Mouse (Mus musculus) kidney, adult 8-10 months (tissue): ENCODE data around the gene Gyg.
A peak's percentile ranks its signal among the peaks of the same experiment; 100 is the strongest.

Source experiments
- DNase-seq, 2 experiments: peaks; one replicate each; pipeline ENCODE4 v3.0.0; 2022

The Gyg gene

DNA sequence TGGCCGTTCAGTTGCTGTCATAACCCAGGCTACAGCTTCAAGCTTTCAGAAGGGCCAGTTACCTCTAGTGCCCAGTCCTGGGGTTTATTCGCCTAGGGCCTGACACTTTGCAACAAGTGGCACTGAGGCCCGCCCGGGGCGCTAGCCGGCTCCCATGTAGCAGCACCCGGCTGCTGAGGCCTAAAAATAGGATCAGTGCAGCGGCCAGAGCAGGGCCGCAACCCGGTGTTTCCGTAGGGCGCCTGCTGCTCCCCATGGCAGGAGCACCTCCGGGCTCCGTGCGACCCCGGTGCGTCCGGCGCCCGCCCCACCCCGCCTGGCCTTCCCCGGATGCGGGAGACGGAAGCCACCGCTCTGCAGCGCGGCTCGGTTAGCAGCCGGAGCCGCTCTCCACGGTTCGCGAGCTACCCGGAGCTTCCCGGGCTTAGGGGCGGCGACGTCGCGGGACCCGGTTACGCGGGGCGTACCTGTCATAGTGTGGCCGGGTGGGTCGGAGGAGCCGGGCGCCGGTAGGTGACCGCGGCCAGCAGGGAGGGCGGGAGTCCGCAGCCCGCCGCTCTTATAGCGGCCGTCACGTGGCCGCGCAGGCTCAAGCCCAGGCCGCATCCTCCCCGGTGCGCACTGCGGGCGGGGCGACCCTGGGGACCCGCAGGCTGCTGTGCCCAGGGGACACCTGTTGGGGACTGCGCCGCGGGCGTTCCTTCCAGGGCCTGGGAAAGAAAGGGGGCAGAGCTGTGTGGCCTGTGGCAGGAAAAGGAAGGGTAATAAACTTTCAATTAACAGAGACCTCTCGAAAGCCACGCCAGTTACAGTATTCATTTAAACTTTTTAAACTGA, at the start of gene Gyg:
Gene Gyg (minus strand): TSS at position 787 of the 837 bp plus-strand sequence.
- DNase-seq: peak; percentile 57

DNA sequence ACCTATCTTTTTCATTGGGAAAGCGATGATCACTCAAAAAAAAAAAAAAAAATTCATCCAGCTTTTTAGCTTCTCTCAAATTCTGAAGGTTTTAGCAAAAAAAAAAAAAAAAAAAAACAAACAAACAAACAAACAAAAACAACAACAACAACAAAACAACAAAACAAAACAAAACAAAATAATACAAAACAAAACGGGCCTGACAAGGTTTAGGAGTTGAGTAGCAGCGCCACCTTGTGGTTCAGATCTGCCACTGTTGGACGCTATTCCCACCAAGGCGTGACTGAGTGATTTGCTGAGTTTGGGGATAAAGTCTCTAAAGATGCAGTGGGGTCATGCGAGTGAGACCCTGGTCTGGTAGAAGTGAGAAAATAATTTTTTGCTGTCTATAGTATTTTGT, 43.8 kb upstream of the Gyg start:
- DNase-seq: peak; percentile 12 to 58

- no peak for DNase-seq
These were observed 42.8 kb upstream of the Gyg start for GRCm38 (mm10) chr3:20197878-20198277.

GRCm38 (mm10) chr3:20188976-20189675, 34.0 kb upstream of the Gyg start:
- DNase-seq: no peak

- no peak for DNase-seq
These were observed 17.3 kb upstream of the Gyg start for GRCm38 (mm10) chr3:20172394-20172793.

DNA sequence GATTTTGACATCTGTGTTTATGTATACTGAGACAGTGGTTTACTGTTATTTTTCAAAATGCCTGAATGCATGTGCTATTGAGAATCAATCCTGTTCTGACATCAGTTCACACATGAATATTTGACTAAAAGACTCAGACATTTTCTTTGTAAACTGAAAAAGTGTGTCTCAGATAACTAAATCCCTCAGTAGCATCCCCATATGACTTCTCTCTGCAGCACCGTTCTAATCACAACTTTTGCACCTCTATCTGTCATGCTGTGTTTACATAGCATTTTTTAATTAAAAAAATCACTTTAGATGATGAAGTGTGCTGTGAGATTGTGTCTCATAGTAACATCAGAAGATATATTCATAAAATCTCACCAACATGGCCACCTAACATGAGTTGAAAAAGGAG, 12.4 kb upstream of the Gyg start:
- no peak for DNase-seq

DNA sequence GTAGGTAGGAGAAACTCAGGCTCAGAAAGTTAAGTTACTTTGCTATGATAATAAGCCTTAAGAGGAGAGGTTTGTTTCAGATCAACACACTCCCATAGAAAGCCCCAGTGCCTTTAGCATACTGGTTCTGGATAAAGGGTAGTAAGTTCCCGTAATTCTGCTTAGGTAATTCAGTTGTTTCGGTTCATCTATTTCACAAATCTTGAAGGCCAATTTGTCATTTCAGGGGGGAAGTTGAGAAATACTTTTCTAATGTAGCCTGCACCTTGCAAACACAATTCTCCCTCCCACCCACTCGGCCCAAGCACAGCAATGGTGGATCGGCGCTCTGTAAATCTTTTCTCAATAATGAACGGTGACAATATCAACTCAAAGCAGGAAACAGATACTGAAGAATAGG, 359 bp upstream of the Gyg start:
- DNase-seq: no peak

- DNase-seq: no peak
These were observed 3.5 kb downstream of the Gyg start for GRCm38 (mm10) chr3:20151651-20152050.

DNA sequence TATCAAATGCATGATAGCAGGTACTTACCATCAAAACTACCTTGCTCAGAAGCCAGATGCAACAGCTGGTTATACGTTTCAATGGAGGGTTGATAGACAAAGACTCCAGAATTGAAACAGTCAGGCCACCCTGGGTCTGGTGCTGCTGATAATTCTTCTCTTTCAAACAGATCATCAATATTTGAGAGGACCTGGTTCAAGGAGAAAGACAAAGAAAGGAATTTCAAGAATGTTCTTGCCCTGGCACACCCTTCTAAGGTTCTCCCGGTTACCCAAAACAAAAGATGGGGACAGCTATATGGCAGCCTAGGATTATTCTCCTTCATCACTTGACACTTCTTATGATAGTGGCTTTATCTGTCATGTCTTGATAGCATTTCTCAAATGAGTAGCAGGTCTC, 4.6 kb downstream of the Gyg start:
- DNase-seq: no peak

- DNase-seq: no peak
These were observed 7.5 kb downstream of the Gyg start for GRCm38 (mm10) chr3:20147647-20148046.

GRCm38 (mm10) chr3:20146884-20147395, 8.2 kb downstream of the Gyg start:
- DNase-seq: no peak

- DNase-seq: no peak
These were observed 9.4 kb downstream of the Gyg start for GRCm38 (mm10) chr3:20145696-20146113.

GRCm38 (mm10) chr3:20144401-20144800, 10.7 kb downstream of the Gyg start:
- DNase-seq: no peak

DNA sequence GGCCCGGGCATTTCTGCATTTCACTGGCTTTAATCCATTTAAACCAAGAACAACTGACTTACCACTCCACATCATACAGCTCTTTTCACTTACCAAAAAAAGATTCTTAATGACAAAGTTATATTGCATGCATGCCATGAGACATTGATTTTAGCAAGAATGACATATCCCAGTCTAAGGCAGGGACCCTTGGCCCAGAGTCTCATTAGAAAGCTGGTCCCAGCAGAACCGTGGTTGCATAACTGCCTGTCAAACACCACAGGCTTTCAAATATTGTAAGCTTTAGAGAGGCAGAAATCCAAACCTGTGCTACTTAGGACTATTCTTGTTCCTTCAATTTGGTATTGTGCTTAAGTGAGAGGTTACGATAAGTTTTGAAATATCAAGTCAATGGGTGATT, 11.4 kb downstream of the Gyg start:
- DNase-seq: no peak

GRCm38 (mm10) chr3:20142576-20142975, 12.5 kb downstream of the Gyg start:
- no peak for DNase-seq

DNA sequence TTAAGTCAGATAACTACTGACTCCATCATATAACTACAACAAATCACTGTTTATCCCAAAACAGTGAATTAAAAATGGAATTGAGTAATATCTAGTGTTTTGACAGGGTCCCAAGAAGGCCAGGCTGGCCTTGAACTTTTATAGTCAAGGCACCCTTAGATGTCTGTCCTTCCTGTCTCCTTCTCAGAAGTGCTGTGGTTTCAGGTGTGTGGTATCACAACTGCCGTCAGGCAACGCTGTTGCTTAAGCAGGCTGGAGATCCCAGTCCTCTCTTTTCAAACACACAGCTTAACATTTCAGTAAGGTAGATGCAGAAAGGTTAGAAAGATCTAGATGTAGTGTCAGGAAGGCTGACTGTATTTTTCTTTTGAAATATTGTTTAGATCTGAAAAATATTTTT, 13.0 kb downstream of the Gyg start:
- DNase-seq: no peak

DNA sequence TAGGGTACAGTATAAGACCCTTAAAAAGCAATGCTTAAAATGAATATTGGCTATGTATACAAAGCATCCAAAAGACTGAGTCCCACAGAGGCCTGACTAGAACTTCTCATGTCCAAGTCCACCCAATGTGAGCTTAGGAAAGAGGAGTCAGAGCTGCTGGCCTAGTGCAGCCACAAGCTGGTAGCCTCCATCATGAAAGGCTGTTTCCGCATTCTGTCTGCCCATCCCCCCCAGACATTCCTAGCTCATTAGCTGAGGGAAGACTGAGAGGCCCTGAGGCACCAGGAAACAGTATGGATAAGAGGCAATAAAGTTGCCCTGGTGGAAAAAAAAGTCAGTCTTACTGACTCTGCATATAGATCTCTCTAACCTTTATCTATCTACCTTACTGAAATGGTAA, 13.4 kb downstream of the Gyg start:
- DNase-seq: no peak

DNA sequence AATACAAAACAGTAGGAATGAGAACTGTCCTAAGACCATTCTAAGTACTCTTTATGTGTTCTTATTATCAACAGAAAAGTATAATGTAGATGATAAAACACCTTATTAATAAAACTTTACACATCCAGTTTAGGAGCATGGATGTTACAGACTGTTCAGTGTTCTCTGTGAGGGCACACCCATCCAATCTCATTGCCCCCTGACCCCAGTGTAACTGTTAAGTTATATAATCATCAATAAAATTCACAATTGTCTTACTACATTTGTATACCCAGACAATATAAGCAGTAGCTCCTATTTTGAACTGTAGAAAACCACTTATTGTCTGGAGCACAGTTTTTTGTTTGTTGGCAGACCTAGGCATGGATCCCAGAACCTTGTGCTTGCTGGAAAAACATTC, 13.9 kb downstream of the Gyg start:
- DNase-seq: no peak

GRCm38 (mm10) chr3:20136868-20137581, 18.1 kb downstream of the Gyg start:
- no peak for DNase-seq

- DNase-seq: no peak
These were observed 20.6 kb downstream of the Gyg start for GRCm38 (mm10) chr3:20134545-20134944.

GRCm38 (mm10) chr3:20133745-20134144, 21.4 kb downstream of the Gyg start:
- DNase-seq: no peak

DNA sequence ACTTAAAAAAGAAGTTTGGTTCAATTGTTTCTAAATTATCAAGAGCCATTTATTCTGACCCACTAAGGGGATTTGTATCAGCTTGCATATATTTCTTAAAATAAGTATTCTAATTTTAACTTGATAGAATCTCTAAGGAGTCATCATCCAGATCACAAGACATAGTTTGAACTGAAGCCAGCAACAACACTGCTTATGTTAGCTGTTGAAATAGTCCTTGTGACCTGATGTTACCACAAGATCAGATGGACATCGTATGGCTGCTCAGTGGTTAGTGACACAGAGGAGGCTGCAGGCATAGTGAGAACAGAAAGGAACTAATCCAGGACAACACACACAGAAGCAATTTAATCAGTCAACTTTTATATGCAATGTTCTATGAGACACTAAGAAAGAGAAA, 22.4 kb downstream of the Gyg start:
- DNase-seq: no peak

DNA sequence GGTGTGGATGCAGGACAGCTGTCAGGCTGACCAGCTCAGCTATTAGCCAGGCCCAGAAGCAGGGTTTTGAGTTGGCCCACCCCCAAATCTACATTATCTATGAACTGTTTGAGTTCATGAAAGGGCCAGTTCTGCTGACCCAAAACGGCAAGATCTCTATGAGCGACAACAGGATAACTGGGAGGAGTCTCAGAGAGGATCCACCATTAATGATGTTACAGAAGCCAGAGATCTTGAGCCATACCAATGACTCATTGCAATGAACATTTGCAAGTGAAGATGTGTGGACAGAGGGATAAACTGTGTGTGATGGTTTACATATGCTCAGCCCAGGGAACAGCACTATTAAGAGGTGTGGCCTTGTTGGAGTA, 23.8 kb downstream of the Gyg start:
- no peak for DNase-seq
